Mouse (Mus musculus) liver, postnatal 0 days (tissue): Measurements from ENCODE around the gene Wnt3a. TPM values are rescaled to one million over a fixed set of nuclear protein-coding genes. Genes with fewer than 3 reads are reported as not detected.

Source experiments
- ATAC-seq: fragments of 200-750 bp; cut with Nextera tagmentation; 2 replicates; pipeline ENCODE4 v1.8.0; 2017; ENCODE audit warnings: mild to moderate bottlenecking, moderate library complexity
- DNase-seq: peaks from one replicate; pipeline ENCODE4 v3.0.0-alpha.2; 2016
- H3K27ac ChIP-seq: fragments of 300-500 bp; sonication (generic); 2 replicates; pipeline ENCODE4 v1.5.1; 2014; ENCODE audit warnings: antibody characterized with exemption, moderate library complexity, mild to moderate bottlenecking, low read depth
- H3K27me3 ChIP-seq: fragments of 300-500 bp; sonication (generic); 2 replicates; pipeline ENCODE4 v1.6.1; 2014; ENCODE audit warnings: low read length, control low read depth, mixed read lengths; ENCODE audit not compliant: insufficient read depth
- H3K36me3 ChIP-seq: fragments of 300-500 bp; sonication (generic); replicated peaks from 2 replicates; pipeline ENCODE4 v1.6.1; 2014; ENCODE audit warnings: mild to moderate bottlenecking, control low read depth, low read length, moderate library complexity, mixed read lengths; ENCODE audit not compliant: insufficient read depth
- H3K4me1 ChIP-seq: fragments of 300-500 bp; sonication (generic); 2 replicates; pipeline ENCODE4 v1.6.1; 2014; ENCODE audit warnings: antibody characterized with exemption, mild to moderate bottlenecking, control low read depth; ENCODE audit not compliant: insufficient read depth
- H3K4me2 ChIP-seq: fragments of 300-500 bp; sonication (generic); 2 replicates; pipeline ENCODE4 v1.6.1; 2014; ENCODE audit warnings: low read depth, mild to moderate bottlenecking, low read length, moderate library complexity, mixed read lengths
- H3K4me3 ChIP-seq: fragments of 300-500 bp; sonication (generic); 2 replicates; pipeline ENCODE4 v1.5.1; 2014; ENCODE audit warnings: low read depth, low read length
- H3K9ac ChIP-seq: fragments of 300-500 bp; sonication (generic); replicated peaks from 2 replicates; pipeline ENCODE4 v1.6.1; 2014; ENCODE audit warnings: mild to moderate bottlenecking, moderate library complexity
- H3K9me3 ChIP-seq: fragments of 300-500 bp; sonication (generic); 2 replicates; pipeline ENCODE4 v1.6.1; 2016; ENCODE audit warnings: mild to moderate bottlenecking, control low read depth, low read length, mixed read lengths
- CTCF ChIP-seq: sonication (generic); IDR thresholded peaks from 2 replicates; pipeline ENCODE4 v1.5.1; 2016; ENCODE audit warnings: antibody characterized with exemption, low read depth
- EP300 ChIP-seq: IDR thresholded peaks from 2 replicates; pipeline ENCODE4 v1.6.1; 2016; ENCODE audit warnings: antibody characterized with exemption, low read depth, mild to moderate bottlenecking
- WGBS: fragments of 180-500 bp; shearing (Covaris S2); extraction: QIAGEN DNeasy Blood & Tissue Kit; methylation state at CpG from one replicate; pipeline ENCODE4 v1.1.7; 2014; ENCODE audit not compliant: insufficient replicate concordance; 5-methylcytosine and 5-hydroxymethylcytosine counted together
- polyA plus RNA-seq: library from polyadenylated mRNA; unstranded; fragments of >200 nt; fragmentation: Nextera tagmentation; extraction: Ambion mirVana; gene quantifications from 2 replicates; pipeline ENCODE4 v1.2.1, GENCODE M21; 2015

The Wnt3a gene
- polyA plus RNA-seq, 1 experiment from 2014 or later = not detected

DNA sequence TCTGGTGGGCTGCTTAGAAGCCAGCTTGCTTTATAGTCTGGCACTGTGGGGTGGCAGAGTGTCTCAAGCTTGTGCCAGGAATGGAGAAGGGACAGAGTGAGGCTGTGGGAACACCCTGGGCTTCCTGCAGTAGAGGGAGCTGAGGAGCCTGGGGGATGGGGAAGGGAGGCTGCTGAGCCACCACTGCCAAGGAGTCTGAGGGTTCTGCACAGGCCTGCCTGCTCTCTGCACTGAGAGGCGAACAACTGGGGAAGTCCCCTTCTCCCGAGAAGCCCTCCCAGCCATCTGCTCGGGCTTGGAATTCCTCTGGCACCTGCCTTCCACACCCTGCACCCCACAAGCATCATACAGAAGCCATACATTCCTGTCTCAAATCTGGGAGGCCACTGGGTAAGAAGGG lies 48.7 kb downstream of the Wnt3a start:
- DNase-seq = no peak
- Histone ChIP-seq H3K27ac (no peak overlapping the region), H3K4me3 (no peak overlapping the region), H3K9me3 (no peaks in the 10 kb centered on the region), H3K4me1 (no peaks in the 10 kb centered on the region), H3K27me3 (peaks cover 4% of the 10 kb centered on the region; the same call in 1 of the 2 replicates), H3K4me2 (no peak overlapping the region), H3K9ac (no peak overlapping the region), H3K36me3 (no peaks in the 10 kb centered on the region)
- TF ChIP-seq EP300 (no peak), CTCF (no peak)
- 17% methylated on average over 3 of the region's 3 CpGs for WGBS
- no peak for ATAC-seq

DNA sequence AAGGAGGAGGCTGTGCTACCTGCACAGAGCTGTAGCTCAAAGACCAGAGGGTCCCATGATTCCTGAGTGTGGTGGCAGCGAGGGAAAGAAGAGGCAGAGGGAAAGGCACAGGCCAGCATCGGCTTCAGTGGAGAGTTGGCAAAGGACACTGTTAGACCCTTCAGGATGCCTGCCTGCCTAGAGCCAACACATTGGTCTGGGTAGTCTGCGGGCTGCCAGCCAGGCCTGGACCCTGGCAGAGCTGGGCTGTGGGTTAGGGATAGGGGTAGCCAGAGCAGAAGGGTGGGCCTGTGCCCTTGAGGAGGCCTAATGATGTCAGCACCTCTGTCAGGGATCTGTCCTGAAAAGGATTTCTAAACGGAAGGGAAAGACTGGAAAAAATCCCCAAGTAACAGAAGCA lies 50.8 kb downstream of the Wnt3a start:
- Histone ChIP-seq H3K9me3 (no peaks in the 10 kb centered on the region), H3K4me3 (no peak overlapping the region), H3K4me1 (no peaks in the 10 kb centered on the region), H3K9ac (no peak overlapping the region), H3K27ac (no peak overlapping the region), H3K4me2 (no peak overlapping the region), H3K36me3 (no peaks in the 10 kb centered on the region), H3K27me3 (peaks cover 5% of the 10 kb centered on the region; the same call in 1 of the 2 replicates)
- ATAC-seq (no peak), DNase-seq (no peak)
- 78% methylated on average over 4 of the region's 4 CpGs for WGBS
- TF ChIP-seq CTCF (no peak), EP300 (no peak)

DNA sequence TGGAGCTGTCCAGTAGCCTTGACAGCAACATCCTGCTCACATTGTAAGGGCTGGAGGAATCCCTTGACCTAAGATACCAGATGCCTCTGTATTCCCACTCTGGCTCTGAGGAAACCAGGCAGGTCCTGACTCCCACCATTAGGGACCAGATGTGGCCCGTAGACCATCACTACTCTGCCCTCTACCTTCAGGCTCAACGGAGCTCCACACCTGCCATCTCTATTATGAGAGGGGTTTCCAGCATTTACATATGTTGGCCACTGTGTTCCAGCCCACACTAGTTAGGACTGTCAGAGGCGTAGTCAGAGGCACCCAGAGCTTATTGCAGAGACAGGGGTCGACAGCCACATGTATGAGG lies 51.1 kb downstream of the Wnt3a start:
- no peaks in the 10 kb centered on the region for H3K4me1 ChIP-seq
- 59% methylated on average over 4 of the region's 4 CpGs for WGBS
- no peak overlapping the region for H3K27ac ChIP-seq
- no peak overlapping the region for H3K4me2 ChIP-seq
- no peak for TF ChIP-seq CTCF
- no peak for TF ChIP-seq EP300
- no peaks in the 10 kb centered on the region for H3K36me3 ChIP-seq
- ATAC-seq = no peak
- no peak overlapping the region for H3K9ac ChIP-seq
- H3K9me3 ChIP-seq = no peaks in the 10 kb centered on the region
- 0 out of 2 replicates have a peak, but pooled peaks cover 6% of the 10 kb centered on the region for H3K27me3 ChIP-seq
- no peak overlapping the region for H3K4me3 ChIP-seq
- no peak for DNase-seq

DNA sequence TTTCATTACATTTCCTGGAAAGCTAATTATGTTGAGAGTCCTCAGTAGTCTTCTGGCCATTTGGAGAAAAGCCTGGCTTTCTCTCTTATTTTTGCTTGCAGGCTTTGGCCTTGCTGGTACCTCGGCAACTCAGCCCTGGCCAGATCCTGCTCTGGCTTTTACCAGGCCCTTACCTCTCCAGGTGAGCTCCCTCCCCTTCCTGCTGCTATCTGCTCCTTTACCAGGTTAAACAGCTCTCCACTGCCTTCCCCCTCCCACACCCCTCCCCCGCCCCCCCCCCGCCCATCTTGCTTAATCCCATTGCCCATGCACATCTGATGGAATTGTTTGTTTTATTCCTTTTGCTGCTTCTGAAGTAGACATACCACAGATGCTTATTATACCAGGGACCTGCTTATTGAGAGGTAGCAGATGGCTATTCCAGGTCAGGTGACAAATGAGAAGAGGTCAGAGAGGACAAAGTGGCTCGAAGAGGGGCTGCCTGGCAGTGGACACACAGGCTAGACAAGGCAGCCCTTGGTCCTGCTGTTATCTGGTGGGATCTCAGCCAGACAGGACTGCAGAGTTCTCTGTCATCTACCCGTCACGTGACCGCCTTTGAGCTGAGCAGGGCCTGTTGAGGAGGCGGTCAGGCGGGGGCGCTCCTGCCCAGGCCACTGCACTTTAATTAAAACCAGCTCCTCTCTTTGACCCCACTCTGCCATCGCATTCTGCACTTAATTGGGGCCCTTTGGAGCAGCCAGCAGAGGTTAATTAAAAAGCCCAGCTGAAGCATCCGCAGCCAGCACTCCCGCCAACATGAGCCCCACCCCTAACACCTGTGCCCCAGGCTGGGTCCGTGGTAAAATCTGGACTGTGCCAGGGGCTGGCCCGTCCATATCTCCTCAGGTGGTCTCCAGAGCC lies 51.8 kb downstream of the Wnt3a start:
- Histone ChIP-seq H3K27me3 (0 out of 2 replicates have a peak, but pooled peaks cover 6% of the 10 kb centered on the region), H3K4me2 (no peak overlapping the region), H3K4me3 (no peak overlapping the region), H3K4me1 (no peaks in the 10 kb centered on the region), H3K9me3 (no peaks in the 10 kb centered on the region), H3K27ac (no peak overlapping the region), H3K9ac (no peak overlapping the region), H3K36me3 (no peaks in the 10 kb centered on the region)
- ATAC-seq (peak; percentile 87), DNase-seq (peak; percentile 77)
- 8% methylated on average over 14 of the region's 15 CpGs for WGBS
- TF ChIP-seq CTCF (peak; percentile 79), EP300 (no peak)

DNA sequence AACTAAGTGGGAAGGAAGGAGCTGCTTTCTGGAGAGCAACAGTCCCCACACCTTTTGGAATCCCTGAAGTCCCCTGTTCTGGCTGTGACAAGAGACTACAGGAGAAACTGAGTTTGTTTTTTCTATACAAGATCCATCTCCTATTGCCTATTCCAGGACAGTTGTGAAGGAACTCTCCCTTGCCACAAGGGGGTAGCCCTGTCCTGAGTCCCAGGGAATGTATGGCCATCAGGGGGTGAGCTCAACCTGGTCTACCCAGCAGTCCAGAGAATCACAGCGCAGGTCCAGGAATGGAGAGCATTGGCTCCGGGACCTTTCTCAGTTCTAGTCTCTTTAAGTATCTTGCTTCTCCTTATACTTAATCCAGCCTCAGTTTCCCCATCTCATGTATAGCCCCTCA lies 57.8 kb downstream of the Wnt3a start:
- Histone ChIP-seq H3K36me3 (no peaks in the 10 kb centered on the region), H3K4me2 (no peak overlapping the region), H3K9me3 (no peaks in the 10 kb centered on the region), H3K4me1 (peaks cover 11% of the 10 kb centered on the region), H3K27ac (no peak overlapping the region), H3K27me3 (0 out of 2 replicates have a peak, but pooled peaks cover 2% of the 10 kb centered on the region), H3K4me3 (no peak overlapping the region), H3K9ac (no peak overlapping the region)
- WGBS = 53% methylated on average over 2 of the region's 2 CpGs
- DNase-seq (no peak), ATAC-seq (no peak)
- TF ChIP-seq EP300 (no peak), CTCF (peak; percentile 49)

DNA sequence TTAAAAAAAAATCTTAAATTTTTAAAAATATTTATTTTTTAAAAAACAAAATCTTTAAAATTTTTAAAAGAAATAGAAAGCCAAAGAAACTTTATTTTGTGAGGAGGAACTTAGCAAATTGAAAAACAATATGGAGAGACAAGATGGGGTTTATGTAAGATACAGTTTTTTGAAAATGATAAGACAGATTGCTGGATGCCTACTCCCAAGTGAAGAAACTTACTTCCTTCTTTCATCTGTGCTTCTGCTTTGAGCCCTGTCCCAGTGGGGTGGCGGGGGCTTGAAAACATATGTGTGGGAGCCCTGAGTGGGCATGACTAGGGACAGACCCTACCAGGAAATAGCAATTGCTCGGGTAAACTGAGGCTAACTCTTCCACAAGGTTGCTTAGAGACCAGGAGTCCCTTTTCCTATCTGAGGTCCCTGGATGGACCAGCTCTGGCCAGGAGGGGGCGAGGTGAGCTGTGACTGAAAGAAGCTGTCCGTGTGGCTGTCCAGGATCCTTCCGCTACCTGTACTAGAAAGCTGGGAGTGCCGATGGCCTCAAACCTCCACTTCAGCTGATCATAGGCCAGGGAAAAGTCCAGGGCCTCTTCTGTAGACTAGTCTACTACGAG lies 60.3 kb downstream of the Wnt3a start:
- Histone ChIP-seq H3K4me2 (no peak overlapping the region), H3K27me3 (0 out of 2 replicates have a peak, but pooled peaks cover 2% of the 10 kb centered on the region), H3K36me3 (no peaks in the 10 kb centered on the region), H3K9ac (no peak overlapping the region), H3K9me3 (no peaks in the 10 kb centered on the region), H3K27ac (no peak overlapping the region), H3K4me1 (peaks cover 26% of the 10 kb centered on the region), H3K4me3 (no peak overlapping the region)
- ATAC-seq (no peak), DNase-seq (peak; percentile 82)
- WGBS = 9% methylated on average over 7 of the region's 7 CpGs
- peak; percentile 87 for TF ChIP-seq CTCF
- no peak for TF ChIP-seq EP300
